Mouse (Mus musculus): Measurements from ENCODE around the gene Cyp1b1.

- TF ChIP-seq CTCF (IDR thresholded peaks at IDR 0.05; ENCODE audit: extremely low read depth, insufficient read depth, insufficient read length, insufficient replicate concordance), result no peak
- TF ChIP-seq POLR2A (IDR thresholded peaks at IDR 0.05; ENCODE audit: low read depth, low read length), result no peak
Observed at GRCm38 (mm10) chr17:79752836-79753235, 38.0 kb upstream of the Cyp1b1 start.
